Mouse (Mus musculus) kidney, adult 2 months (tissue): ENCODE results near the gene Sema4a.

Source experiments
- CTCF ChIP-seq: fragments of 200-500 bp; conservative IDR thresholded peaks from 2 replicates; pipeline ENCODE4 v1.5.1; 2011; ENCODE audit warnings: low read depth, mild to moderate bottlenecking, control low read depth, low read length, moderate library complexity, mixed read lengths; ENCODE audit not compliant: insufficient read depth, insufficient read length
- POLR2A ChIP-seq: fragments of 200-500 bp; IDR thresholded peaks from one replicate; pipeline ENCODE4 v1.6.1; 2011; ENCODE audit warnings: low read depth, low read length, control low read depth

DNA sequence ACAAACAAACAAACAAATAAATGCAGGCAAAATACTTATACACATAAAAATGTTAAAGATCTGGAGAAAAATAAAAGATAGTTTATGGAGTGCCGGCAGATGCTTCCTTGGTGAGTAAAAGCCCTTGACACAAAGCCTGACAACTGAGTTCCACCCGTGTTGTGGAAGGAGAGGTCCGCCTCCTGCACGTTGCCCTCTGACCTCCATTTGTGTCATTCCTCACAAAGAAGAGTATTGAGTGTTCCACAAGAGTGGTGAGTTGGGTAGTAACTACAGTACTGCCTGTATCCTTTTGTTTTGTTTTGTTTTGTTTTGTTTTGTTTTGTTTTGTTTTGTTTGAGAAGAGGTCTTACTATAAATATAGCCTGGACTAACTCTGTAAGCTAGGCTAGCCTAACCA, 38.6 kb upstream of the Sema4a start:
- TF ChIP-seq POLR2A: no peak
- TF ChIP-seq CTCF: no peak
